Mouse (Mus musculus): ENCODE measurements at regions not wholly inside any gene's neighbourhood (a gene's known extent, or its start where the extent isn't known, plus 50 kb on each side); places are given as distances from the start of the nearest gene placed in this dataset.

GRCm38 (mm10) chr4:55475409-55475808, 56.9 kb downstream of the Klf4 start:
- H3K27me3 ChIP-seq = no peaks in the 10 kb centered on the region
- in situ Hi-C loops (cut with MboI; ENCODE audit: low pct_unique_long_range_greater_than_20kb) = loop anchor here (5.0 kb wide), 1 partner anchor 52 kb away; no protein-coding TSS in a partner anchor
- DNase-seq (ENCODE audit: low read depth, low spot score) (no peak), ATAC-seq (no peak)
- CTCF ChIA-PET = no interaction called here
- POLR2A ChIA-PET = no interaction called here
- no peak for TF ChIP-seq CTCF (IDR thresholded peaks at IDR 0.05)

GRCm38 (mm10) chr4:55474044-55474788, 58.0 kb downstream of the Klf4 start:
- no peak for TF ChIP-seq CTCF (IDR thresholded peaks at IDR 0.05)
- CTCF ChIA-PET = interaction anchor here (1.0 kb wide), 1 partner anchor 12 kb away, joined by 3 read pairs; no protein-coding TSS in a partner anchor
- DNase-seq (ENCODE audit: low read depth, low spot score) (no peak), ATAC-seq (no peak)
- no peaks in the 10 kb centered on the region for H3K27me3 ChIP-seq
- POLR2A ChIA-PET = no interaction called here
- in situ Hi-C loops (cut with MboI; ENCODE audit: low pct_unique_long_range_greater_than_20kb) = loop anchor here (25.0 kb wide), 1 partner anchor 1213 kb away; no protein-coding TSS in a partner anchor

- CTCF ChIA-PET = no interaction called here
- ATAC-seq (no peak), DNase-seq (ENCODE audit: low read depth, low spot score) (no peak)
- TF ChIP-seq CTCF (IDR thresholded peaks at IDR 0.05) = no peak
- in situ Hi-C loops (cut with MboI; ENCODE audit: low pct_unique_long_range_greater_than_20kb) = loop anchor here (25.0 kb wide), 1 partner anchor 1215 kb away; no protein-coding TSS in a partner anchor
- H3K27me3 ChIP-seq = no peaks in the 10 kb centered on the region
- POLR2A ChIA-PET = no interaction called here
Measured at GRCm38 (mm10) chr4:55472649-55473048, 59.6 kb downstream of the Klf4 start.

GRCm38 (mm10) chr4:55470779-55471663, 61.2 kb downstream of the Klf4 start:
- TF ChIP-seq CTCF (IDR thresholded peaks at IDR 0.05) = no peak
- ATAC-seq (no peak), DNase-seq (ENCODE audit: low read depth, low spot score) (no peak)
- in situ Hi-C loops (cut with MboI; ENCODE audit: low pct_unique_long_range_greater_than_20kb) = loop anchor here (25.0 kb wide), 1 partner anchor 1216 kb away; no protein-coding TSS in a partner anchor
- ChIA-PET POLR2A (no interaction called here), CTCF (no interaction called here)
- H3K27me3 ChIP-seq = no peaks in the 10 kb centered on the region

- no peak for TF ChIP-seq CTCF (IDR thresholded peaks at IDR 0.05)
- no peak for DNase-seq (ENCODE audit: low read depth, low spot score)
- ChIA-PET POLR2A (no interaction called here), CTCF (no interaction called here)
- in situ Hi-C loops (cut with MboI; ENCODE audit: low pct_unique_long_range_greater_than_20kb) = loop anchor here (25.0 kb wide), 1 partner anchor 1223 kb away; no protein-coding TSS in a partner anchor
- no peak for ATAC-seq
- H3K27me3 ChIP-seq = no peaks in the 10 kb centered on the region
Measured at GRCm38 (mm10) chr4:55464192-55464591, 68.1 kb downstream of the Klf4 start.

- no peak for ATAC-seq
- ChIA-PET POLR2A (no interaction called here), CTCF (interaction anchor here (1.1 kb wide), 1 partner anchor 9 kb away, joined by 3 read pairs; no protein-coding TSS in a partner anchor)
- in situ Hi-C loops (cut with MboI; ENCODE audit: low pct_unique_long_range_greater_than_20kb) = loop anchor here (25.0 kb wide), 1 partner anchor 1225 kb away; no protein-coding TSS in a partner anchor
- no peak for TF ChIP-seq CTCF (IDR thresholded peaks at IDR 0.05)
- DNase-seq (ENCODE audit: low read depth, low spot score) = no peak
- H3K27me3 ChIP-seq = no peaks in the 10 kb centered on the region
Measured at GRCm38 (mm10) chr4:55461927-55462326, 70.3 kb downstream of the Klf4 start.

- CTCF ChIA-PET = interaction anchor here (0.6 to 1.3 kb wide), 3 partner anchors 9 to 27 kb away, joined by 3 to 4 read pairs (median 3); no protein-coding TSS in a partner anchor
- no peak for TF ChIP-seq CTCF (IDR thresholded peaks at IDR 0.05)
- H3K27me3 ChIP-seq = no peaks in the 10 kb centered on the region
- POLR2A ChIA-PET = interaction anchor here (0.6 kb wide), 1 partner anchor 768 kb away, joined by 3 read pairs; no protein-coding TSS in a partner anchor
- in situ Hi-C loops (cut with MboI; ENCODE audit: low pct_unique_long_range_greater_than_20kb) = loop anchor here (25.0 kb wide), 1 partner anchor 1233 kb away; no protein-coding TSS in a partner anchor
- no peak for ATAC-seq
- DNase-seq (ENCODE audit: low read depth, low spot score) = no peak
Measured at GRCm38 (mm10) chr4:55453902-55454301, 78.4 kb downstream of the Klf4 start.

- ATAC-seq (no peak), DNase-seq (ENCODE audit: low read depth, low spot score) (no peak)
- ChIA-PET CTCF (interaction anchor here (1.3 kb wide), 1 partner anchor 10 kb away, joined by 3 read pairs; no protein-coding TSS in a partner anchor), POLR2A (no interaction called here)
- in situ Hi-C loops (cut with MboI; ENCODE audit: low pct_unique_long_range_greater_than_20kb) = loop anchor here (25.0 kb wide), 1 partner anchor 1235 kb away; no protein-coding TSS in a partner anchor
- H3K27me3 ChIP-seq = no peaks in the 10 kb centered on the region
- TF ChIP-seq CTCF (IDR thresholded peaks at IDR 0.05) = no peak
Measured at GRCm38 (mm10) chr4:55452546-55452945, 79.7 kb downstream of the Klf4 start.

GRCm38 (mm10) chr4:55451711-55452110, 80.6 kb downstream of the Klf4 start:
- no peak for ATAC-seq
- CTCF ChIA-PET = no interaction called here
- in situ Hi-C loops (cut with MboI; ENCODE audit: low pct_unique_long_range_greater_than_20kb) = loop anchor here (25.0 kb wide), 1 partner anchor 1236 kb away; no protein-coding TSS in a partner anchor

GRCm38 (mm10) chr4:55451026-55451425, 81.2 kb downstream of the Klf4 start:
- DNase-seq (ENCODE audit: low read depth, low spot score) (no peak), ATAC-seq (no peak)
- POLR2A ChIA-PET = no interaction called here
- in situ Hi-C loops (cut with MboI; ENCODE audit: low pct_unique_long_range_greater_than_20kb) = loop anchor here (25.0 kb wide), 1 partner anchor 1236 kb away; no protein-coding TSS in a partner anchor
- CTCF ChIA-PET = no interaction called here
- TF ChIP-seq CTCF (IDR thresholded peaks at IDR 0.05) = peak; percentile 35
- H3K27me3 ChIP-seq = no peaks in the 10 kb centered on the region

More at GRCm38 (mm10) chr4:55451711-55452110, 80.6 kb downstream of the Klf4 start:
- H3K27me3 ChIP-seq = no peaks in the 10 kb centered on the region
- no peak for TF ChIP-seq CTCF (IDR thresholded peaks at IDR 0.05)
- peak; percentile 22 for DNase-seq (ENCODE audit: low read depth, low spot score)
- POLR2A ChIA-PET = no interaction called here

Measured in Patski (cell line).